Mouse (Mus musculus) MEL (cell line): Measurements from ENCODE around the gene Ahcyl2. TPM values are rescaled to one million over a fixed set of nuclear protein-coding genes. Genes with fewer than 3 reads are reported as not detected.

ENCODE experiments used
- DNase-seq: peaks from one replicate; pipeline ENCODE4 v3.0.0; 2011; ENCODE audit warnings: low read depth, low spot score
- H3K27ac ChIP-seq: 2 replicates; pipeline ENCODE4 v1.5.1; 2012; ENCODE audit warnings: low read depth, mild to moderate bottlenecking, control low read depth, low read length, moderate library complexity; ENCODE audit not compliant: control insufficient read depth
- H3K27me3 ChIP-seq, 2 experiments: fragments of 150-350 bp in 1 of 2; sonication (generic) in 1 of 2; 2 replicates each; pipeline ENCODE4 v1.6.1; 2012; ENCODE audit warnings: low read length in 2 of 2, mild to moderate bottlenecking in 2 of 2, improper control_type of control experiment in 1 of 2, moderate library complexity in 1 of 2; ENCODE audit not compliant: insufficient read depth in 2 of 2, control insufficient read depth in 1 of 2
- H3K36me3 ChIP-seq, 2 experiments: 2 replicates each; pipeline ENCODE4 v1.6.1; 2012 to 2014; ENCODE audit warnings: low read length in 2 of 2, improper control_type of control experiment in 1 of 2, inconsistent platforms in 1 of 2, mild to moderate bottlenecking in 1 of 2; ENCODE audit not compliant: insufficient read depth in 2 of 2, control insufficient read depth in 1 of 2
- H3K4me1 ChIP-seq, 2 experiments: fragments of 150-350 bp in 1 of 2; sonication (generic) in 1 of 2; 2 replicates each; pipeline ENCODE4 v1.6.1; 2012; ENCODE audit warnings: low read length in 2 of 2, improper control_type of control experiment in 1 of 2, mild to moderate bottlenecking in 1 of 2; ENCODE audit not compliant: insufficient read depth in 2 of 2, control insufficient read depth in 1 of 2
- H3K4me3 ChIP-seq, 2 experiments: fragments of 150-350 bp in 1 of 2; sonication (generic) in 1 of 2; 2 replicates each; pipeline ENCODE4 v1.5.1; 2012; ENCODE audit warnings: low read depth in 2 of 2, low read length in 2 of 2, mild to moderate bottlenecking in 2 of 2, moderate library complexity in 2 of 2, control low read depth in 1 of 2, improper control_type of control experiment in 1 of 2; ENCODE audit not compliant: control insufficient read depth in 1 of 2, insufficient read depth in 1 of 2
- H3K79me2 ChIP-seq: 2 replicates; pipeline ENCODE4 v1.6.1; 2012; ENCODE audit warnings: mild to moderate bottlenecking, low read length, moderate library complexity; ENCODE audit not compliant: control insufficient read depth, poor library complexity, insufficient read depth
- H3K9ac ChIP-seq: 2 replicates; pipeline ENCODE4 v1.6.1; 2012; ENCODE audit warnings: low read depth, mild to moderate bottlenecking, control low read depth, low read length, moderate library complexity; ENCODE audit not compliant: control insufficient read depth, poor library complexity, severe bottlenecking
- H3K9me3 ChIP-seq: fragments of 150-350 bp; sonication (generic); replicated peaks from 2 replicates; pipeline ENCODE4 v1.6.1; 2012; ENCODE audit warnings: mild to moderate bottlenecking, low read length, improper control_type of control experiment, moderate library complexity; ENCODE audit not compliant: insufficient read depth
- CHD1 ChIP-seq: IDR thresholded peaks from 2 replicates; pipeline ENCODE4 v1.6.1; 2012; ENCODE audit warnings: low read depth, mild to moderate bottlenecking, inconsistent platforms, low read length, improper control_type of control experiment
- CTCF ChIP-seq, 3 experiments: IDR thresholded peaks in 2 of 3; conservative IDR thresholded peaks in 1 of 3; 2 replicates each; pipeline ENCODE4 v1.5.1; 2011 to 2012; ENCODE audit warnings: low read length in 3 of 3, low read depth in 2 of 3, mild to moderate bottlenecking in 2 of 3, improper control_type of control experiment in 1 of 3, inconsistent platforms in 1 of 3, mixed read lengths in 1 of 3, moderate library complexity in 1 of 3; ENCODE audit not compliant: control insufficient read depth in 1 of 3, insufficient read depth in 1 of 3, poor library complexity in 1 of 3, severe bottlenecking in 1 of 3
- E2F4 ChIP-seq: IDR thresholded peaks from 2 replicates; pipeline ENCODE4 v1.6.1; 2011; ENCODE audit warnings: low read depth, low read length, improper control_type of control experiment, borderline replicate concordance
- HCFC1 ChIP-seq: IDR thresholded peaks from 2 replicates; pipeline ENCODE4 v1.6.1; 2012; ENCODE audit warnings: low read depth, mild to moderate bottlenecking, inconsistent platforms, low read length, improper control_type of control experiment, moderate library complexity
- JUND ChIP-seq: IDR thresholded peaks from 2 replicates; pipeline ENCODE4 v1.6.1; 2011; ENCODE audit warnings: low read depth, mild to moderate bottlenecking, improper control_type of control experiment, low read length
- KAT2A ChIP-seq: conservative IDR thresholded peaks from 2 replicates; pipeline ENCODE4 v1.6.1; 2012; ENCODE audit warnings: low read depth, low read length, improper control_type of control experiment, inconsistent platforms
- MAFK ChIP-seq: IDR thresholded peaks from 2 replicates; pipeline ENCODE4 v1.6.1; 2011; ENCODE audit warnings: low read depth, mild to moderate bottlenecking, low read length, improper control_type of control experiment, borderline replicate concordance
- MAZ ChIP-seq: IDR thresholded peaks from 2 replicates; pipeline ENCODE4 v1.6.1; 2012; ENCODE audit warnings: low read depth, mild to moderate bottlenecking, inconsistent platforms, low read length, improper control_type of control experiment
- MEF2A ChIP-seq: IDR thresholded peaks from 2 replicates; pipeline ENCODE4 v1.6.1; 2014; ENCODE audit warnings: low read depth, mild to moderate bottlenecking, inconsistent platforms, low read length, improper control_type of control experiment; ENCODE audit not compliant: poor library complexity, insufficient replicate concordance, severe bottlenecking; ENCODE audit errors: extremely low read depth
- MXI1 ChIP-seq: IDR thresholded peaks from 2 replicates; pipeline ENCODE4 v1.6.1; 2011; ENCODE audit warnings: mild to moderate bottlenecking, low read depth, low read length, improper control_type of control experiment
- MYC ChIP-seq: IDR thresholded peaks from 2 replicates; pipeline ENCODE4 v1.6.1; 2011; ENCODE audit warnings: low read depth, mild to moderate bottlenecking, low read length, improper control_type of control experiment, moderate library complexity
- NELFE ChIP-seq: IDR thresholded peaks from 2 replicates; pipeline ENCODE4 v1.6.1; 2011; ENCODE audit warnings: low read depth, low read length, improper control_type of control experiment
- NRF1 ChIP-seq: IDR thresholded peaks from 2 replicates; pipeline ENCODE4 v1.6.1; 2014; ENCODE audit warnings: low read depth, mild to moderate bottlenecking, inconsistent platforms, low read length, improper control_type of control experiment, moderate library complexity; ENCODE audit not compliant: poor library complexity, insufficient read depth, severe bottlenecking
- RAD21 ChIP-seq: IDR thresholded peaks from 2 replicates; pipeline ENCODE4 v1.6.1; 2011; ENCODE audit warnings: mild to moderate bottlenecking, low read depth, low read length, improper control_type of control experiment
- RCOR1 ChIP-seq: IDR thresholded peaks from 2 replicates; pipeline ENCODE4 v1.6.1; 2012; ENCODE audit warnings: low read depth, mild to moderate bottlenecking, inconsistent platforms, low read length, improper control_type of control experiment
- SIN3A ChIP-seq: IDR thresholded peaks from 2 replicates; pipeline ENCODE4 v1.6.1; 2012; ENCODE audit warnings: low read length, improper control_type of control experiment, inconsistent platforms
- SMC3 ChIP-seq: IDR thresholded peaks from 2 replicates; pipeline ENCODE4 v1.6.1; 2011; ENCODE audit warnings: low read depth, low read length, improper control_type of control experiment
- TAL1 ChIP-seq: IDR thresholded peaks from 2 replicates; pipeline ENCODE4 v1.6.1; 2012; ENCODE audit warnings: mild to moderate bottlenecking, inconsistent platforms, low read length, moderate library complexity, mixed read lengths
- UBTF ChIP-seq: IDR thresholded peaks from 2 replicates; pipeline ENCODE4 v1.6.1; 2012; ENCODE audit warnings: low read depth, mild to moderate bottlenecking, inconsistent platforms, low read length, improper control_type of control experiment, moderate library complexity, borderline replicate concordance; ENCODE audit not compliant: insufficient read depth
- USF2 ChIP-seq, 2 experiments: IDR thresholded peaks; 2 replicates each; pipeline ENCODE4 v1.6.1; 2011 to 2012; ENCODE audit warnings: improper control_type of control experiment in 2 of 2, low read length in 2 of 2, borderline replicate concordance in 1 of 2, inconsistent platforms in 1 of 2, low read depth in 1 of 2, mild to moderate bottlenecking in 1 of 2; ENCODE audit not compliant: insufficient read depth in 1 of 2
- ZKSCAN1 ChIP-seq: IDR thresholded peaks from 2 replicates; pipeline ENCODE4 v1.6.1; 2012; ENCODE audit warnings: low read depth, mild to moderate bottlenecking, inconsistent platforms, low read length, improper control_type of control experiment, moderate library complexity
- polyA plus RNA-seq, 2 experiments: library from polyadenylated mRNA; stranded (reverse) in 1 of 2; unstranded in 1 of 2; fragments of >175 nt in 1 of 2; fragments of >200 nt in 1 of 2; gene quantifications; 2 replicates each; pipeline versions ENCODE4 v1.2.1 to v1.2.4; 2012; ENCODE audit warnings: low replicate concordance in 2 of 2, low read depth in 1 of 2; ENCODE audit not compliant: insufficient read length in 2 of 2, insufficient read depth in 1 of 2, missing spikeins in 1 of 2
- total RNA-seq: library from RNA; depleted of rRNA; stranded (reverse); fragments of 300-350 nt; gene quantifications from 2 replicates; pipeline ENCODE4 v1.2.3, GENCODE M21; 2012

Gene Ahcyl2
- total and polyA plus RNA-seq, 3 experiments: 16.9 to 17.0 TPM; not detected in 1

GRCm38 (mm10) chr6:29848808-29849207, 81.0 kb downstream of the Ahcyl2 start:
- Histone ChIP-seq H3K9ac (no peak overlapping the region), H3K36me3 (no peaks in the 10 kb centered on the region; a peak in 1 of 4 replicates), H3K4me1 (no peaks in the 10 kb centered on the region; a peak in 2 of 4 replicates), H3K79me2 (no peaks in the 10 kb centered on the region), H3K9me3 (no peaks in the 10 kb centered on the region), H3K27ac (no peak overlapping the region), H3K4me3 (no peak overlapping the region), H3K27me3 (no peaks in the 10 kb centered on the region)
- no peak for TF ChIP-seq MXI1
- no peak for TF ChIP-seq SMC3
- peak; percentile 26 for DNase-seq

GRCm38 (mm10) chr6:29850096-29850495, 82.3 kb downstream of the Ahcyl2 start:
- Histone ChIP-seq H3K27ac (no peak overlapping the region), H3K27me3 (no peaks in the 10 kb centered on the region), H3K9me3 (no peaks in the 10 kb centered on the region), H3K9ac (no peak overlapping the region), H3K4me3 (no peak overlapping the region), H3K36me3 (no peaks in the 10 kb centered on the region; a peak in 1 of 4 replicates), H3K79me2 (no peaks in the 10 kb centered on the region), H3K4me1 (no peaks in the 10 kb centered on the region; a peak in 2 of 4 replicates)
- no peak for DNase-seq
- TF ChIP-seq HCFC1 (no peak), CTCF (IDR thresholded peaks at IDR 0.05 in 2 of 3, conservative IDR thresholded peaks at IDR 0.05 in 1 of 3; ENCODE audit: control insufficient read depth in 1 of 3, insufficient read depth in 1 of 3, low read depth in 2 of 3, low read length in 3 of 3, poor library complexity in 1 of 3, severe bottlenecking in 1 of 3) (no peak), MAZ (no peak), NRF1 (no peak), MEF2A (no peak), RCOR1 (no peak), NELFE (no peak), UBTF (no peak), JUND (no peak), MXI1 (no peak), MAFK (no peak), RAD21 (no peak), E2F4 (no peak), ZKSCAN1 (no peak), MYC (no peak), CHD1 (no peak), SIN3A (no peak), TAL1 (no peak), USF2 (IDR thresholded peaks at IDR 0.05; ENCODE audit: borderline replicate concordance in 1 of 2, insufficient read depth in 1 of 2, low read depth in 1 of 2, low read length in 2 of 2) (no peak), KAT2A (no peak)
